Mouse (Mus musculus) limb, embryonic 14.5 days (tissue): Measurements from ENCODE around the gene Gabbr2. TPM values are rescaled to one million over a fixed set of nuclear protein-coding genes. Genes with fewer than 3 reads are reported as not detected.

Source experiments
- ATAC-seq: fragments of 200-750 bp; cut with Nextera tagmentation; 2 replicates; pipeline ENCODE4 v1.8.0; 2017; ENCODE audit warnings: low read depth, moderate number of reproducible peaks, moderate TSS enrichment; ENCODE audit not compliant: low FRiP score
- DNase-seq: peaks from one replicate; pipeline ENCODE4 v3.0.0-alpha.2; 2015; ENCODE audit warnings: low spot score
- H3K27ac ChIP-seq: fragments of 300-500 bp; sonication (generic); replicated peaks from 2 replicates; pipeline ENCODE4 v1.5.1; 2014; ENCODE audit warnings: low read depth, mild to moderate bottlenecking, low read length, moderate library complexity, mixed read lengths
- H3K27me3 ChIP-seq: fragments of 300-500 bp; sonication (generic); 2 replicates; pipeline ENCODE4 v1.6.1; 2014; ENCODE audit warnings: low read length, mixed read lengths; ENCODE audit not compliant: control insufficient read depth, insufficient read depth
- H3K36me3 ChIP-seq: fragments of 300-500 bp; sonication (generic); 2 replicates; pipeline ENCODE4 v1.6.1; 2014; ENCODE audit warnings: mild to moderate bottlenecking, low read length, moderate library complexity, mixed read lengths; ENCODE audit not compliant: control insufficient read depth, insufficient read depth
- H3K4me1 ChIP-seq: fragments of 300-500 bp; sonication (generic); 2 replicates; pipeline ENCODE4 v1.6.1; 2014; ENCODE audit warnings: antibody characterized with exemption, low read length, mixed read lengths; ENCODE audit not compliant: control insufficient read depth, insufficient read depth
- H3K4me2 ChIP-seq: fragments of 300-500 bp; sonication (generic); replicated peaks from 2 replicates; pipeline ENCODE4 v1.6.1; 2014; ENCODE audit warnings: low read depth, mild to moderate bottlenecking, low read length, moderate library complexity; ENCODE audit not compliant: severe bottlenecking
- H3K4me3 ChIP-seq: fragments of 300-500 bp; sonication (generic); replicated peaks from 2 replicates; pipeline ENCODE4 v1.5.1; 2014; ENCODE audit warnings: low read length
- H3K9ac ChIP-seq: fragments of 300-500 bp; sonication (generic); 2 replicates; pipeline ENCODE4 v1.6.1; 2014; ENCODE audit warnings: mild to moderate bottlenecking, low read depth, low read length, moderate library complexity; ENCODE audit not compliant: severe bottlenecking
- H3K9me3 ChIP-seq: fragments of 300-500 bp; sonication (generic); 2 replicates; pipeline ENCODE4 v1.6.1; 2016; ENCODE audit warnings: low read length; ENCODE audit not compliant: control insufficient read depth
- POLR2A ChIP-seq: fragments of 200-500 bp; IDR thresholded peaks from 2 replicates; pipeline ENCODE4 v1.8.0; 2012; ENCODE audit warnings: inconsistent platforms, mild to moderate bottlenecking, moderate library complexity, borderline replicate concordance; ENCODE audit not compliant: insufficient read depth, insufficient read length; ENCODE audit errors: extremely low read depth
- WGBS: fragments of 180-500 bp; shearing (Covaris S2); extraction: QIAGEN DNeasy Blood & Tissue Kit; methylation state at CpG from one replicate; pipeline ENCODE4 v1.1.7; 2014; 5-methylcytosine and 5-hydroxymethylcytosine counted together
- polyA plus RNA-seq, 2 experiments: library from polyadenylated mRNA; depleted of rRNA in 1 of 2; stranded (reverse) in 1 of 2; unstranded in 1 of 2; fragments of >200 nt; fragmentation: Nextera tagmentation in 1 of 2; extraction: Ambion mirVana in 1 of 2; gene quantifications; 2 replicates each; pipeline versions ENCODE4 v1.2.1 to v1.2.3; 2012 to 2014

The Gabbr2 gene
- polyA plus RNA-seq, 2 experiments: 0.15 to 0.30 TPM

- TF ChIP-seq POLR2A: no peak
- no peak overlapping the region for H3K4me2 ChIP-seq
- H3K36me3 ChIP-seq: no peaks in the 10 kb centered on the region
- DNase-seq (no peak), ATAC-seq (no peak)
- WGBS: 75% methylated on average over 5 of the region's 5 CpGs
- no peaks in the 10 kb centered on the region for H3K9me3 ChIP-seq
- no peak overlapping the region for H3K27ac ChIP-seq
- H3K27me3 ChIP-seq: no peaks in the 10 kb centered on the region
- peaks cover 4% of the 10 kb centered on the region for H3K4me1 ChIP-seq
- no peak overlapping the region for H3K4me3 ChIP-seq
- H3K9ac ChIP-seq: no peak overlapping the region
Measured at GRCm38 (mm10) chr4:46658946-46659345, 332.7 kb downstream of the Gabbr2 start.

- whole genome bisulfite sequencing: 7% methylated on average over 5 of the region's 5 CpGs
- Histone ChIP-seq H3K9me3 (no peaks in the 10 kb centered on the region), H3K4me1 (no peaks in the 10 kb centered on the region), H3K4me3 (no peak overlapping the region), H3K4me2 (no peak overlapping the region), H3K27ac (no peak overlapping the region), H3K36me3 (no peaks in the 10 kb centered on the region), H3K27me3 (no peaks in the 10 kb centered on the region), H3K9ac (no peak overlapping the region)
- peak; percentile 73 for DNase-seq
- no peak for ATAC-seq
- TF ChIP-seq POLR2A: no peak
Measured at GRCm38 (mm10) chr4:46657116-46657515, 334.6 kb downstream of the Gabbr2 start.

DNA sequence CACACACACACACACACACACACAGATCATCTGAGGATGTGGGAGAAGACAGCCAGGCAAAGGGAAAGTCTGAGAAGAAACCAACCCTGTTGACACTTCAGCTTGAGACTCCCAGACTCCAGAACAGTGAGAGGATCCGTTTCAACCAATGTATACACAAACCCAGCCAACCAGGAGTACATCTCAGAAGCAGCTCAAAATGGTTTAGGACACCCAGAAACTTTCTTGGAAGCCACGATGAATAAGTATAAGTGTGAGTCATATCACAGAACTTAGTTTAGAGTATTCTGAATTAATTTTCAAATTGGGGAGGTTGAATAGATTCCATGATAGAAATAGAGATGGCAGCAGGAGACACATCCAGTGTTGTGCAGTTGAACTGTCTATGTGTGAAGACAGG is 335.7 kb downstream of the Gabbr2 start:
- Histone ChIP-seq H3K4me2 (no peak overlapping the region), H3K4me1 (no peaks in the 10 kb centered on the region), H3K9me3 (no peaks in the 10 kb centered on the region), H3K4me3 (no peak overlapping the region), H3K36me3 (no peaks in the 10 kb centered on the region), H3K27ac (no peak overlapping the region), H3K9ac (no peak overlapping the region), H3K27me3 (no peaks in the 10 kb centered on the region)
- TF ChIP-seq POLR2A: no peak
- 77% methylated on average over 2 of the region's 2 CpGs for WGBS
- ATAC-seq: no peak
- DNase-seq: no peak

DNA sequence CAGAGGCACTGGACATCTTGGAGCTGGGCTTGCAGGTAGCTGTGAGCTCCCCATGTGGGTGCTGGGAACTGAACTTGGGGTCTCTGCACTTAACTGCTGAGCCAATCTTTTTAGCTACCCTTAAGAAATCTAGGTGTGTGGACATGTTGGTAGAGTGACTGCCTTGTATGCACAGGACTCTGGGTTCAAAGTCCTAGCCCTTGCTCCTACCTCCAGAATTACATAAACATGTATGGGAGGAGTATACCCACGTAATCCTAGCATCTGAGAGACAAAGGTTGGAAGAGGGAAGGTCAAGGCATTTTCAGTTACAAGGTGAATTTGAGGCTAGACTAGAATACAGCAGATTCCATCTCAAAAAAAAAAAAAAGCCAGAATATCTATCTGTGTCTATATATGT is 336.4 kb downstream of the Gabbr2 start:
- no peak overlapping the region for H3K4me3 ChIP-seq

DNA sequence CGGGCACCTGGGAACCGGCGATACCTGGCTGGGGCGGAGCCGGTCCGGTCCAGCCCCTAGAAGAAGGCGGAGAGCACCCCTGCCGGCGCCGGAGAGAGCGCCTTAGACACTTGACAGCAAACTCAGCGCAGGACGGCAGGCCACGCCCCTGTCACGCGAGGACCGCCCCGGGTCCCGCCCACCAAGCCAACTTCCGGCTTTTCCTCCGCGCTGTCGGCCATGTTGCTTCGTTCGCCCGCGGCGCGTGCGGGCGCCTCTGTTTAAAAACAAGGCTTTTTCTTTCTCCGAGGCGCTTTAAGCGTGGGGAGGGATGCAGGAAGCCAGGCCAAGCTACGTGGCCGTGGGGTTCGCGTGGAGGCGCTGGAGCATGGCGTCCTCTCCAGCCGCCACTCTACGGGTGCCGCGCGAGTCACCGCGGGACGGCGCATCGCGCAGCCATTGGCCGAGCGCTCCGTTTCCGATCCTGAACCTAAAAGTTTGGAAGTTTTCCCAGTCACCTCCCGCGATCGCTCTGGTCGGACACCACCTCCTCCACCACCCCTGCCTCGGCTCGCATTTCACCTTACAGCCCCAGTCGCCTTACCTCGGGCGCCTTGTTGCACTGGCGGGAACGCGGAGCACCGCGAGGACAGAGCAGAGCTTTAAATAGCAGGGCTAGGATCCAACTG is 341.5 kb downstream of the Gabbr2 start, which contains the start of gene Tbc1d2:
Gene Tbc1d2 (minus strand): TSS at position 124 of the 668 bp plus-strand sequence.
- peak within 1 kb of the TSS; percentile 85 for H3K4me2 ChIP-seq
- ATAC-seq (peak; percentile 96), DNase-seq (peak; percentile 94)
- H3K9ac ChIP-seq: peak within 1 kb of the TSS; percentile 69
- H3K27ac ChIP-seq: peak within 1 kb of the TSS; percentile 81
- WGBS: 0% methylated on average over 64 of the region's 69 CpGs
- no peaks in the 10 kb centered on the region for H3K36me3 ChIP-seq
- H3K4me3 ChIP-seq: peak within 1 kb of the TSS; percentile 64
- 0 out of 2 replicates have a peak, but pooled peaks have one; percentile 23 for TF ChIP-seq POLR2A
- peaks cover 17% of the 10 kb centered on the region; the same call in 1 of the 2 replicates for H3K27me3 ChIP-seq
- H3K9me3 ChIP-seq: no peaks in the 10 kb centered on the region
- peaks cover 6% of the 10 kb centered on the region; the same call in 1 of the 2 replicates for H3K4me1 ChIP-seq

More for the DNA sequence above, 336.4 kb downstream of the Gabbr2 start:
- H3K4me2 ChIP-seq: no peak overlapping the region
- no peak for ATAC-seq
- 40% methylated on average over 1 of the region's 1 CpGs for WGBS
- no peaks in the 10 kb centered on the region for H3K4me1 ChIP-seq
- no peak for TF ChIP-seq POLR2A
- no peak for DNase-seq
- no peaks in the 10 kb centered on the region for H3K9me3 ChIP-seq
- no peak overlapping the region for H3K9ac ChIP-seq
- H3K27ac ChIP-seq: no peak overlapping the region
- no peaks in the 10 kb centered on the region for H3K27me3 ChIP-seq
- H3K36me3 ChIP-seq: no peaks in the 10 kb centered on the region
